Mouse (Mus musculus) large intestine, adult 2 months (tissue): ENCODE measurements around the gene Fam169b. TPM values are rescaled to one million over a fixed set of nuclear protein-coding genes. Genes with fewer than 3 reads are reported as not detected.

Experiments used
- DNase-seq: peaks from one replicate; pipeline ENCODE4 v3.0.0-alpha.2; 2012; ENCODE audit warnings: low read depth, low spot score
- WGBS: fragments of 180-500 bp; shearing (Covaris S2); methylation state at CpG from one replicate; pipeline ENCODE4 v1.1.7; 2018; 5-methylcytosine and 5-hydroxymethylcytosine counted together
- polyA plus RNA-seq: library from polyadenylated mRNA; depleted of rRNA; stranded (reverse); fragments of >200 nt; gene quantifications from 2 replicates; pipeline ENCODE4 v1.2.3, GENCODE M21; 2012; rRNA removed

Fam169b gene
- polyA plus RNA-seq, 1 experiment, result 1.5 TPM

DNA sequence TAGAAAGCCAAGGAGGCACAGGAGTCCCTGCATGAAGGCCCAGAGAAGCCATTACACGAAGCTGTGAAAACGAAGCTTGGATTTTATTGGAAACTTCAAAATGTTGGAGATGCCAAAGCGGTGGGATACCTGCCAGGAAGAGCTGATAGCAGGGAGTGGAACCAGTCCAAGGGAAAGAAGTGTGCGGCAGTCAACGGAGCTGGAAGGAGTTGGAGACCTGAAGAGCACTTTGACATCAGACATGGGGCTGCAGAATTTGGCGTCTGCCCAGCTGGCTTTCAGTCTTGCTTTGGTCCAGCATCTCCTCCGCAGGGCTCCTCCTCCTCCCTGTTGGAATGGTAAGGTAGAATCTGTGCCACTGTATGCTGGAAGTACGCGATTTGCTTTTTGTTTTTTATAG lies 92.1 kb downstream of the Fam169b start:
- no peak for DNase-seq

GRCm38 (mm10) chr7:68368948-68369347 lies 95.3 kb downstream of the Fam169b start:
- no peak for DNase-seq
- WGBS, result 36% methylated on average over 12 of the region's 12 CpGs

More for the DNA sequence above, 92.1 kb downstream of the Fam169b start:
- 43% methylated on average over 9 of the region's 9 CpGs for WGBS

GRCm38 (mm10) chr7:68369694-68370093 lies 96.1 kb downstream of the Fam169b start:
- no peak for DNase-seq
- WGBS, result 2% methylated on average over 12 of the region's 13 CpGs

DNA sequence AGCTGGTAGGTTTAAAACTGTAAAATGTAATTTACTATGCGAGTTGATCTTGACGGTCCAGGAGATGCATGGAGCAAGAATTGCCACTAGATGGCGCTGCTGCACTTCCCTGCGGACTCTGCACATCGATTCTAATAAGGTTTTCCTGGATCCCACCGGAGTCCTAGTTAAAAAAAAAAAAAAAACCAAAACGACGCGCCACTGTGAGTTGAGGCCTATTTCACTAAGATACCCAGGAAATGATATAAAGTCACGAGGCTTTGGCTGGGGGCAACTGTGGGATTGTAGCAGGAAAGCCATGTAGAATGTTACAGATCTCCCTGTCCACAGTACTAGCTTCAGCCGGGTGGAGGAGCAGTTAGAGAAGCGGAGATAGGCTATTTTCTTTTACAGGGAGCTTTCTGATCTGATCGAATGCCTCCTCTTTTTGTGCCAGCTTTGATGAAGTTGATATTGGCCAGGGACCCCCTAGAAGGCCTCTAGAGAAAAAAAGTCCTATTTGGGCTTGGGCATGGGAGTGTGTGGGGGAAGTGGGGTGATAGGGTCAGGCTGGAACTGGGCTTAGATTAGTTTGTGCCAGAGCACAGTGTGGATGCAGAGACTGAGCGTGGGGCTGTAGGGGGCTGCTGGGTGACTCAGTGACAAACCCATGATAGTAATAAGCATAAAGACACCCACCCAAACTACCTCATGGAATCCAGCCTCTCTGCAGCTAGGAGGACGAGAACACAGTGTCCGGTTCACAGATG lies 100.6 kb downstream of the Fam169b start:
- WGBS, result 20% methylated on average over 16 of the region's 16 CpGs
- DNase-seq, result no peak

- no peak for DNase-seq
- WGBS, result 27% methylated on average over 9 of the region's 9 CpGs
These were observed 108.5 kb downstream of the Fam169b start for GRCm38 (mm10) chr7:68382187-68382586.

DNA sequence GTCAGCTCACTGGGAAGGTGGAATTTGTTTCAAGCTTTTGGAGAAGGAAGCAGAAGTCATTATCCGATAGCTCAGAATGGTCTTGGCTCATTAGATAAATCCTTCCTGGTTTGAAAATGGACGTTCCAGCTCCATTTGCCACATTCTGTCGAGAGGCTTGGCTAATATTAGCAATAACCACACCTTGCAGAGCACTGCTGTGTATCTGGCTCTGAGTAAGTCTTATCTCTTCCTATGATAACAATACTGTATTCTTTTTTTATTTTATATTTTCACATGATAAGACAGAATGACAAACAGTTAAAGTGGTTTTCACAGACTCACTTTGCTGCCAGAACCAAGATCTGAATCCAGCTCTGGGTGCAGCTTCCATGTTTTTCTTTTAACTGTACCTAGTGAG lies 113.1 kb downstream of the Fam169b start:
- no peak for DNase-seq
- WGBS, result 68% methylated on average over 3 of the region's 3 CpGs

DNA sequence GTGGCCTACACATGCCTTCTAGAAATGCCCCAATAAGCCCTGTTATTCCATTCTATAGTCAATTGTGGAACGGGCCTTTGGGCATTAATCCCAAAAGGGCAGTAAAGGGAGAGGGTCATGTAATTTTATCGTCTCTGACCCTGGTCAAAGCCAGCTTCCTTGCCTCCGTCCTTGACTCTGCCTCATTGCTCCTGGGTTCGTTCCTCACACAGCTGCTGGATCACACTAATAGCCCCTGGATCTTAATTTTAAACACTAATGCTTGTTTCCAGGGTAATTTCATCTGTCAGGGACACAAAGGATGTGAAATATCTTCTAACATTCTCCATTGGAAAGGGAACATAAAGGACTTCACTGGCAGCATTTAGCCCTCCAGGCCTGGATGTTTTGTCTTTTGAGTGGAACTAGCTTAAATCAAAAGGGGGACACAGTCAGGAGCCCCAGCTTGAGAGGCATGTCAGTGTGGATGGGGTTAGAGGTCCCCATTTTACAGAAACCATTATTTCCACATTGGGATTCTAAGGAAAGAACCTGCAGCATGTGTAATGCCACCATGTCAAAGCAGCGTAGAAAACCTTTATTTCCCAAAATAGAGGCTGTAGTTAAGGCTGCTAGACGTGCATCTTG lies 122.2 kb downstream of the Fam169b start:
- DNase-seq, result no peak
- WGBS, result 76% methylated on average over 6 of the region's 6 CpGs

- DNase-seq, result no peak
- WGBS, result 92% methylated on average over 7 of the region's 7 CpGs
These were observed 126.9 kb downstream of the Fam169b start for GRCm38 (mm10) chr7:68400516-68400915.

- 33% methylated on average over 5 of the region's 5 CpGs for WGBS
- peak; percentile 29 for DNase-seq
These were observed 135.0 kb downstream of the Fam169b start for GRCm38 (mm10) chr7:68408611-68409010.

Other genes with a start within 250 kb of the Fam169b start
- not detected in 2 replicates for gene Pgpep1l, start 9.6 kb upstream of the Fam169b start, polyA plus RNA-seq